Mouse (Mus musculus) small intestine, adult 2 months (tissue): ENCODE data around the gene Srd5a3. TPM values are rescaled to one million over a fixed set of nuclear protein-coding genes. Genes with fewer than 3 reads are reported as not detected.

Source experiments
- H3K27ac ChIP-seq: fragments of 200-500 bp; 2 replicates; pipeline ENCODE4 v1.5.1; 2012; ENCODE audit warnings: low read depth, low read length, control low read depth, inconsistent platforms; ENCODE audit not compliant: insufficient read depth
- H3K27me3 ChIP-seq: fragments of 200-500 bp; 2 replicates; pipeline ENCODE4 v1.6.1; 2012; ENCODE audit warnings: mild to moderate bottlenecking, moderate library complexity, low read length, inconsistent platforms; ENCODE audit not compliant: control insufficient read depth, insufficient read depth
- H3K36me3 ChIP-seq: fragments of 200-500 bp; 2 replicates; pipeline ENCODE4 v1.6.1; 2012; ENCODE audit warnings: mild to moderate bottlenecking, low read length, control low read depth, inconsistent platforms; ENCODE audit not compliant: control insufficient read depth, insufficient read depth
- H3K4me1 ChIP-seq: fragments of 200-500 bp; 2 replicates; pipeline ENCODE4 v1.6.1; 2012; ENCODE audit warnings: low read length, inconsistent platforms, mixed read lengths; ENCODE audit not compliant: control insufficient read depth, insufficient read depth, insufficient read length
- H3K4me3 ChIP-seq: fragments of 200-500 bp; 2 replicates; pipeline ENCODE4 v1.5.1; 2012; ENCODE audit warnings: low read depth, mild to moderate bottlenecking, control low read depth, inconsistent platforms, low read length, moderate library complexity
- CTCF ChIP-seq: fragments of 200-500 bp; IDR thresholded peaks from 2 replicates; pipeline ENCODE4 v1.5.1; 2012; ENCODE audit warnings: low read depth, mild to moderate bottlenecking, control low read depth, inconsistent platforms, low read length, moderate library complexity, mixed read lengths; ENCODE audit not compliant: insufficient replicate concordance, insufficient read length; ENCODE audit errors: extremely low read depth
- POLR2A ChIP-seq: fragments of 200-500 bp; IDR thresholded peaks from 2 replicates; pipeline ENCODE4 v1.6.1; 2012; ENCODE audit warnings: low read depth, mild to moderate bottlenecking, control low read depth, inconsistent platforms, low read length, moderate library complexity
- WGBS: fragments of 180-500 bp; shearing (Covaris S2); methylation state at CpG from one replicate; pipeline ENCODE4 v1.1.7; 2018; 5-methylcytosine and 5-hydroxymethylcytosine counted together
- polyA plus RNA-seq: library from polyadenylated mRNA; depleted of rRNA; stranded (reverse); fragments of >200 nt; gene quantifications from 2 replicates; pipeline ENCODE4 v1.2.3, GENCODE M21; 2012

The Srd5a3 gene
- polyA plus RNA-seq, 1 experiment = 159 TPM

GRCm38 (mm10) chr5:76118441-76118840 lies 21.6 kb upstream of the Srd5a3 start:
- 32% methylated on average over 7 of the region's 7 CpGs for WGBS
- H3K27me3 ChIP-seq = no peaks in the 10 kb centered on the region
- TF ChIP-seq CTCF = peak; percentile 42; the same call in 1 of the 2 replicates
- no peak for TF ChIP-seq POLR2A
- no peak overlapping the region for H3K4me3 ChIP-seq
- H3K4me1 ChIP-seq = no peaks in the 10 kb centered on the region
- H3K27ac ChIP-seq = no peak overlapping the region
- H3K36me3 ChIP-seq = no peaks in the 10 kb centered on the region

DNA sequence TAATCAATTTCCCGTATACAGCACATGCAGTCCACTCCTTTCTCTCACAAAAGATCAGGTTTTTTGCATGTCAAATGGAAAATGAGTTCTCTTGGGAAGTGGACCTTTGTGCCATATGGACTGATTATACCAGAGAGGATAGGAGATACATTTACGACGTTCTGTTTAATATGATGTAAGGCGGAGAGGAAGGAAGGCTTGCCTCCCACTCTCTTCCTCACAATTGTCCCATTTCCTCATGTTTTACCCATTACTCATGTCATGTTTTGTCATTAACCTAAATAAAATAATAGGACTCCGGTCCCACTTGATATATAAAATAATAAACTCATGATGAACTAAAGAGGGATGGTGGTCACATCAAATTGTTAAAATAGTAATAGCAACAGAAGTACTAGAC lies 19.4 kb upstream of the Srd5a3 start:
- Histone ChIP-seq H3K27me3 (no peaks in the 10 kb centered on the region), H3K4me1 (no peaks in the 10 kb centered on the region), H3K4me3 (no peak overlapping the region), H3K27ac (no peak overlapping the region), H3K36me3 (no peaks in the 10 kb centered on the region)
- TF ChIP-seq POLR2A = no peak
- TF ChIP-seq CTCF = no peak
- 65% methylated on average over 5 of the region's 5 CpGs for WGBS

DNA sequence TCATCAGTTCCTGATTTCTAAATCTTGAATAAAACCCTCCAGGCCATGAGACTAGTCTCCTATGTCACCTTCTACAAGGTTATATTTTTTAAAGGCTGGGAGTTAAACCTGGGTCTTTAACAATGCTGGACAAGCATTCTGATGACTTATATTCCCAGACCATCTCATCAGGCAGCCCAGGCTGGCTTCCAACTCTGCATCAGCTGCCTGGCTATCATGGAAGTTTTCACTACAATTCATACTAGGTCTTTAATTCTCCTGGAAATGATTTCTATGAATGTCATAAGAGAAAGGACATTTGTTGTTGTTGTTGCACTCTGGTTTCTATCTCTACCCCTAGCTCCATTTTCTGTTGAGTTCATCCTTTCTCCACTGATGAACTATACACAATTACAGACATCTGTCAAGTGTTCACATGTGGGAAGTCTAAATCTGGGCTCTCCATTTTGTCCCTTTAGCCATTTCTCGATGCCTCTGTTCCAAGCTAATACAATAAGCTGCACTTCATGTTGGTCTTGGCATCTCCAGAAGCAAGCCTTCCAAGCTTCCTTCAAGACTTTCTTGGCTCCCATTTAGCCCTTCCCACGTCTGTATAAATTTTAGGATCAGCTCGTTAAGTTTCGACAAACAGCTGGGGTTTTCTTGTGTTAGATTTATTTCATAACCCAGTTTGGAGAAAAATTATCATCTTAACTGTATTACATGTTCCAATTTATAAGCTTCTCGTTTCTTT lies 12.3 kb upstream of the Srd5a3 start:
- no peak for TF ChIP-seq POLR2A
- TF ChIP-seq CTCF = no peak
- WGBS = 77% methylated on average over 5 of the region's 5 CpGs
- Histone ChIP-seq H3K4me1 (no peaks in the 10 kb centered on the region), H3K36me3 (no peaks in the 10 kb centered on the region), H3K27ac (no peak overlapping the region), H3K27me3 (no peaks in the 10 kb centered on the region), H3K4me3 (no peak overlapping the region)

- no peak overlapping the region for H3K4me3 ChIP-seq
- WGBS = 49% methylated on average over 2 of the region's 2 CpGs
- no peaks in the 10 kb centered on the region for H3K36me3 ChIP-seq
- TF ChIP-seq POLR2A = no peak
- no peak for TF ChIP-seq CTCF
- H3K4me1 ChIP-seq = no peaks in the 10 kb centered on the region
- H3K27me3 ChIP-seq = no peaks in the 10 kb centered on the region
- no peak overlapping the region for H3K27ac ChIP-seq
These were observed 9.8 kb upstream of the Srd5a3 start for GRCm38 (mm10) chr5:76130292-76130691.

DNA sequence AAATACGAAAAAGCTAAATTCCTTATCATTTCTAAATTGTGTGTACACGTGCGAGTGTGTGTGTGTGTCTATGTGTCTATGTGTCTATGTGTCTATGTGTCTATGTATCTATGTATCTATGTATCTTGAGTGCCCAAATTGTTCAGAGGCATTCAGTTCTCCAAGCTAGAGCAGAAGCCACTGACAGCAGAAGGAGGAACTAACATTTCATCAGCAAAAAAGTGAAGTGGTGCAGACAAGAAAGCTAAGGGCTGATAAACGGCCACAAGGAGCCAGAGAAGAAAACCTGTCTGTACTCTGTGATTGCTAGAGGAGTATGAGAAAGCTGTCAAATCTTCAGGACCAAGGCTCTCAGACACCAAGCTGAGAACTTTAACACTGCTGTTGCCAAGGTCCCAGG lies 8.1 kb upstream of the Srd5a3 start:
- Histone ChIP-seq H3K27ac (no peak overlapping the region), H3K4me1 (no peaks in the 10 kb centered on the region), H3K27me3 (no peaks in the 10 kb centered on the region), H3K4me3 (no peak overlapping the region), H3K36me3 (no peaks in the 10 kb centered on the region)
- WGBS = 74% methylated on average over 4 of the region's 4 CpGs
- TF ChIP-seq CTCF (no peak), POLR2A (no peak)

DNA sequence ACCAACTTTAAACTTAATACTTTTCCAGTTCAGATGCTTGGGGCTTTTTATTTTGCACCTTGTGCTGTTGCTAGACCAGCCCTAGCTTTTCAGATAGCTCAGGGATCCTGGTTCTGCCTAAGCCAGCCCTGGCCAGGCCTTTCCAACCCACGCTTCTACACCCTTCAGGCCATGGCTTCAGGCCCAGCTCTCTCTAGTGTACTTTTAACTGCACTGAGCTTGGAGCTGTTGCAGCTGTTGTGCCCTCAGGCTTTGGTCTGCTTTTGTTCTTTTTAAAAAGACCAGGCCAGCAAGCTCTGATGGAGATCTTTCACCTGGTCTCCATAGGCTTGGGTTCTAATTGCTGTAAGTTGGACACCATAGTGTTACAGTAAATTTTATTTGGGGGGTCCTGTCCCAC lies 4.4 kb upstream of the Srd5a3 start:
- no peak overlapping the region for H3K27ac ChIP-seq

GRCm38 (mm10) chr5:76136271-76136670 lies 3.8 kb upstream of the Srd5a3 start:
- no peak overlapping the region for H3K4me3 ChIP-seq
- H3K27ac ChIP-seq = no peak overlapping the region
- no peaks in the 10 kb centered on the region for H3K4me1 ChIP-seq
- 92% methylated on average over 3 of the region's 3 CpGs for WGBS
- H3K27me3 ChIP-seq = no peaks in the 10 kb centered on the region
- TF ChIP-seq POLR2A (no peak), CTCF (no peak)
- no peaks in the 10 kb centered on the region for H3K36me3 ChIP-seq

More for the DNA sequence above, 4.4 kb upstream of the Srd5a3 start:
- TF ChIP-seq POLR2A = no peak
- no peak for TF ChIP-seq CTCF
- H3K36me3 ChIP-seq = no peaks in the 10 kb centered on the region
- H3K4me3 ChIP-seq = no peak overlapping the region
- no peaks in the 10 kb centered on the region for H3K4me1 ChIP-seq
- H3K27me3 ChIP-seq = no peaks in the 10 kb centered on the region
- 88% methylated on average over 1 of the region's 1 CpGs for whole genome bisulfite sequencing
